9 mouse cellular contexts compared by ENCODE assay signal in genomic region chr9:57939431-57940348, GRCm38 (mm10). TPM values are rescaled to one million over a fixed set of nuclear protein-coding genes. Genes with fewer than 3 reads are reported as not detected.
DNase-seq lines count a peak whose midpoint lies in the region; ATAC-seq lines count a peak whose summit lies in the region.
"Had no signal": no experiment of that assay in that cellular context is flagged by ENCODE, and none has a peak within 500 bp of the region (broad histone marks: within the 10 kb centered on the region; RNA-seq: fewer than 3 reads in every experiment).

Gene Sema7a, plus strand, starts transcription at chr9:57940112.

- no peaks in the 10 kb centered on the region for H3K36me3 ChIP-seq in embryonic facial prominence, embryonic 13.5 days
- H3K36me3 ChIP-seq in limb, embryonic 15.5 days, result no peaks in the 10 kb centered on the region
- H3K36me3 ChIP-seq in splenic B cell, adult 2 months (ENCODE audit: control insufficient read depth, insufficient read depth, low read length, poor library complexity, severe bottlenecking), result no peaks in the 10 kb centered on the region; the same call in 1 of the 2 replicates
- H3K36me3 ChIP-seq: G1E had no signal

- peak within 1 kb of the TSS; percentile 98 for H3K4me2 ChIP-seq in embryonic facial prominence, embryonic 13.5 days
- peak within 1 kb of the TSS; percentile 98 for H3K4me2 ChIP-seq in limb, embryonic 15.5 days

- H3K9ac ChIP-seq in embryonic facial prominence, embryonic 13.5 days, result peak within 1 kb of the TSS; percentile 76
- peak within 1 kb of the TSS; percentile 24 for H3K9ac ChIP-seq in limb, embryonic 15.5 days

- H3K27me3 ChIP-seq in embryonic facial prominence, embryonic 13.5 days, result peaks cover 75% of the 10 kb centered on the region
- H3K27me3 ChIP-seq in limb, embryonic 15.5 days, result peaks cover 52% of the 10 kb centered on the region
- no peaks in the 10 kb centered on the region for H3K27me3 ChIP-seq in splenic B cell, adult 2 months (ENCODE audit: control insufficient read depth, insufficient read depth, low read length, poor library complexity, severe bottlenecking)

- peak; percentile 75 to 78 for DNase-seq in spleen, adult 18-20 months
- no peak for DNase-seq in spleen, adult 12 weeks (ENCODE audit: low spot score)
- peak; percentile 78 to 85 for DNase-seq in heart, adult 9 months (ENCODE audit: low spot score in 2 of 2)
- peak; percentile 49 for DNase-seq in kidney, adult 9 months
- peak; percentile 82 for DNase-seq in splenic B cell, adult 2 months (ENCODE audit: low read depth, low spot score)

- 2% methylated on average over 59 of the region's 60 CpGs for whole genome bisulfite sequencing in embryonic facial prominence, embryonic 13.5 days
- WGBS in limb, embryonic 15.5 days, result 3% methylated on average over 57 of the region's 60 CpGs

- 0 out of 2 replicates have a peak, but pooled peaks have one; percentile 39 for ATAC-seq in embryonic facial prominence, embryonic 13.5 days (ENCODE audit: insufficient number of reproducible peaks, insufficient read depth, low FRiP score, low TSS enrichment, low read depth)
- peak; percentile 67; the same call in 1 of the 2 replicates for ATAC-seq in limb, embryonic 15.5 days (ENCODE audit: insufficient number of reproducible peaks, low FRiP score, low TSS enrichment, low read depth)
- no peak for ATAC-seq in monocyte, adult 5-6 weeks (replicated peaks; ENCODE audit: insufficient number of reproducible peaks, low FRiP score, low TSS enrichment, poor library complexity, severe bottlenecking)

- no peaks in the 10 kb centered on the region for H3K9me3 ChIP-seq in embryonic facial prominence, embryonic 13.5 days
- H3K9me3 ChIP-seq in limb, embryonic 15.5 days, result no peaks in the 10 kb centered on the region

- H3K4me3 ChIP-seq in embryonic facial prominence, embryonic 13.5 days, result peak within 1 kb of the TSS; percentile 69
- peak within 1 kb of the TSS; percentile 67 for H3K4me3 ChIP-seq in limb, embryonic 15.5 days

- H3K4me1 ChIP-seq in embryonic facial prominence, embryonic 13.5 days, result peaks cover 24% of the 10 kb centered on the region
- peaks cover 31% of the 10 kb centered on the region for H3K4me1 ChIP-seq in limb, embryonic 15.5 days

- H3K27ac ChIP-seq in embryonic facial prominence, embryonic 13.5 days, result no peak within 1 kb of the TSS; the same call in 1 of the 2 replicates
- H3K27ac ChIP-seq in limb, embryonic 15.5 days, result no peak within 1 kb of the TSS

RNA-seq across cellular contexts. Expression of gene Sema7a, which starts in this region (rescaled TPM):
- 0.55 and 1.0 TPM in 2 replicates for polyA plus RNA-seq in embryonic facial prominence, embryonic 13.5 days (2015; fragmentation: Nextera tagmentation; extraction: Ambion mirVana)
- polyA plus RNA-seq in limb, embryonic 15.5 days (2015; fragmentation: Nextera tagmentation; extraction: Ambion mirVana), result 0.44 and 0.77 TPM in 2 replicates
- total RNA-seq in monocyte, adult 5-6 weeks (2017), result 0.49 to 16.6 TPM (median 13.2 TPM) in 3 replicates
- total RNA-seq: G1E had no signal

Comparison
In these comparisons a context has a peak if more than half of its experiments do, and no peak if none do; other contexts are left out.
1. Peak in ATAC-seq, H3K4me3 ChIP-seq, H3K9ac ChIP-seq and H3K4me2 ChIP-seq in limb, embryonic 15.5 days; RNA of the gene not detected or under 1 TPM.